Mouse (Mus musculus): ENCODE data around the gene Galnt13. TPM values are rescaled to one million over a fixed set of nuclear protein-coding genes. Genes with fewer than 3 reads are reported as not detected.
A peak's percentile ranks its signal among the peaks of the same experiment; 100 is the strongest.

The Galnt13 gene
- polyA plus RNA-seq (2015; fragmentation: Nextera tagmentation; extraction: Ambion mirVana) = 18.2 and 19.1 TPM in 2 replicates

- H3K4me1 ChIP-seq = peaks cover 13% of the 10 kb centered on the region
- peak within 1 kb of the TSS; percentile 83 for H3K4me2 ChIP-seq
- no peaks in the 10 kb centered on the region for H3K27me3 ChIP-seq (replicated peaks)
- no peaks in the 10 kb centered on the region for H3K36me3 ChIP-seq
- no peaks in the 10 kb centered on the region for H3K9me3 ChIP-seq (replicated peaks)
- peak; percentile 90 for ATAC-seq (ENCODE audit: low FRiP score)
- peak within 1 kb of the TSS; percentile 86 for H3K27ac ChIP-seq (replicated peaks)
- H3K9ac ChIP-seq (replicated peaks) = peak within 1 kb of the TSS; percentile 75
- peak within 1 kb of the TSS; percentile 67 for H3K4me3 ChIP-seq (replicated peaks)
- under 1% methylated on average over 77 of the region's 81 CpGs for WGBS
These were observed at the start of gene Galnt13 for GRCm38 (mm10) chr2:54435937-54436735. Gene Galnt13 (plus strand): TSS chr2:54436317.

GRCm38 (mm10) chr2:54431060-54431459 lies 5.1 kb upstream of the Galnt13 start:
- Histone ChIP-seq H3K36me3 (no peaks in the 10 kb centered on the region), H3K9me3 (replicated peaks) (no peaks in the 10 kb centered on the region), H3K27ac (replicated peaks) (no peak overlapping the region), H3K4me2 (no peak overlapping the region), H3K9ac (replicated peaks) (no peak overlapping the region), H3K4me1 (0 out of 2 replicates have a peak, but pooled peaks cover 2% of the 10 kb centered on the region), H3K27me3 (replicated peaks) (no peaks in the 10 kb centered on the region), H3K4me3 (replicated peaks) (no peak overlapping the region)
- ATAC-seq (ENCODE audit: low FRiP score) = no peak
- 54% methylated on average over 2 of the region's 2 CpGs for WGBS

- peak; percentile 4; the same call in 1 of the 2 replicates for ATAC-seq (ENCODE audit: low FRiP score)
- H3K4me3 ChIP-seq (replicated peaks) = peak overlapping the region; percentile 67
- H3K4me2 ChIP-seq = peak overlapping the region; percentile 83
- H3K9me3 ChIP-seq (replicated peaks) = no peaks in the 10 kb centered on the region
- H3K4me1 ChIP-seq = peaks cover 13% of the 10 kb centered on the region
- peak overlapping the region; percentile 86 for H3K27ac ChIP-seq (replicated peaks)
- no peaks in the 10 kb centered on the region for H3K36me3 ChIP-seq
- 38% methylated on average over 10 of the region's 10 CpGs for WGBS
- H3K27me3 ChIP-seq (replicated peaks) = no peaks in the 10 kb centered on the region
- H3K9ac ChIP-seq (replicated peaks) = peak overlapping the region; percentile 75
These were observed 737 bp upstream of the Galnt13 start for GRCm38 (mm10) chr2:54435380-54435779.

GRCm38 (mm10) chr2:54436736-54437500 lies 801 bp downstream of the Galnt13 start:
- Histone ChIP-seq H3K4me3 (replicated peaks) (peak overlapping the region; percentile 67), H3K27ac (replicated peaks) (peak overlapping the region; percentile 86), H3K4me1 (peaks cover 13% of the 10 kb centered on the region), H3K4me2 (peak overlapping the region; percentile 83), H3K36me3 (no peaks in the 10 kb centered on the region), H3K9ac (replicated peaks) (peak overlapping the region; percentile 75), H3K9me3 (replicated peaks) (no peaks in the 10 kb centered on the region), H3K27me3 (replicated peaks) (no peaks in the 10 kb centered on the region)
- WGBS = 2% methylated on average over 42 of the region's 42 CpGs
- peak; percentile 72 for ATAC-seq (ENCODE audit: low FRiP score)

GRCm38 (mm10) chr2:54437501-54437830 lies 1.3 kb downstream of the Galnt13 start:
- peaks cover 13% of the 10 kb centered on the region for H3K4me1 ChIP-seq

GRCm38 (mm10) chr2:54442734-54443500 lies 6.8 kb downstream of the Galnt13 start:
- no peak overlapping the region for H3K4me2 ChIP-seq
- H3K9me3 ChIP-seq (replicated peaks) = no peaks in the 10 kb centered on the region
- no peak for ATAC-seq (ENCODE audit: low FRiP score)
- no peaks in the 10 kb centered on the region for H3K27me3 ChIP-seq (replicated peaks)
- 70% methylated on average over 9 of the region's 9 CpGs for WGBS
- H3K36me3 ChIP-seq = no peaks in the 10 kb centered on the region
- no peak overlapping the region for H3K4me3 ChIP-seq (replicated peaks)
- no peak overlapping the region for H3K27ac ChIP-seq (replicated peaks)
- peaks cover 4% of the 10 kb centered on the region; the same call in 1 of the 2 replicates for H3K4me1 ChIP-seq
- no peak overlapping the region for H3K9ac ChIP-seq (replicated peaks)

More at GRCm38 (mm10) chr2:54437501-54437830, 1.3 kb downstream of the Galnt13 start:
- no peaks in the 10 kb centered on the region for H3K27me3 ChIP-seq (replicated peaks)
- under 1% methylated on average over 9 of the region's 9 CpGs for WGBS
- no peaks in the 10 kb centered on the region for H3K36me3 ChIP-seq
- peak overlapping the region; percentile 67 for H3K4me3 ChIP-seq (replicated peaks)
- peak overlapping the region; percentile 86 for H3K27ac ChIP-seq (replicated peaks)
- peak overlapping the region; percentile 83 for H3K4me2 ChIP-seq
- peak; percentile 31 for ATAC-seq (ENCODE audit: low FRiP score)
- H3K9me3 ChIP-seq (replicated peaks) = no peaks in the 10 kb centered on the region
- H3K9ac ChIP-seq (replicated peaks) = peak overlapping the region; percentile 75

GRCm38 (mm10) chr2:54483426-54483825 lies 47.3 kb downstream of the Galnt13 start:
- Histone ChIP-seq H3K9me3 (replicated peaks) (no peaks in the 10 kb centered on the region), H3K4me1 (no peaks in the 10 kb centered on the region), H3K4me3 (replicated peaks) (no peak overlapping the region), H3K27me3 (replicated peaks) (no peaks in the 10 kb centered on the region), H3K4me2 (no peak overlapping the region), H3K27ac (replicated peaks) (no peak overlapping the region), H3K9ac (replicated peaks) (no peak overlapping the region), H3K36me3 (no peaks in the 10 kb centered on the region)
- 51% methylated on average over 5 of the region's 5 CpGs for WGBS
- peak; percentile 28; the same call in 1 of the 2 replicates for ATAC-seq (ENCODE audit: low FRiP score)

- no peak for ATAC-seq (ENCODE audit: low FRiP score)
These were observed 86.9 kb downstream of the Galnt13 start for GRCm38 (mm10) chr2:54522989-54523388.

GRCm38 (mm10) chr2:54527073-54527472 lies 91.0 kb downstream of the Galnt13 start:
- H3K9ac ChIP-seq (replicated peaks) = no peak overlapping the region
- H3K36me3 ChIP-seq = no peaks in the 10 kb centered on the region
- no peak for ATAC-seq (ENCODE audit: low FRiP score)
- no peaks in the 10 kb centered on the region for H3K27me3 ChIP-seq (replicated peaks)
- WGBS = 81% methylated on average over 3 of the region's 3 CpGs
- H3K4me1 ChIP-seq = no peaks in the 10 kb centered on the region
- H3K27ac ChIP-seq (replicated peaks) = no peak overlapping the region
- H3K9me3 ChIP-seq (replicated peaks) = no peaks in the 10 kb centered on the region
- H3K4me2 ChIP-seq = no peak overlapping the region
- no peak overlapping the region for H3K4me3 ChIP-seq (replicated peaks)

More at GRCm38 (mm10) chr2:54522989-54523388, 86.9 kb downstream of the Galnt13 start:
- H3K4me2 ChIP-seq = no peak overlapping the region
- no peaks in the 10 kb centered on the region for H3K27me3 ChIP-seq (replicated peaks)
- no peak overlapping the region for H3K4me3 ChIP-seq (replicated peaks)
- 95% methylated on average over 3 of the region's 3 CpGs for WGBS
- H3K27ac ChIP-seq (replicated peaks) = no peak overlapping the region
- H3K4me1 ChIP-seq = no peaks in the 10 kb centered on the region
- H3K36me3 ChIP-seq = no peaks in the 10 kb centered on the region
- H3K9me3 ChIP-seq (replicated peaks) = no peaks in the 10 kb centered on the region
- no peak overlapping the region for H3K9ac ChIP-seq (replicated peaks)

GRCm38 (mm10) chr2:54558357-54559153 lies 122.4 kb downstream of the Galnt13 start:
- Histone ChIP-seq H3K27me3 (replicated peaks) (no peaks in the 10 kb centered on the region), H3K9ac (replicated peaks) (no peak overlapping the region), H3K27ac (replicated peaks) (no peak overlapping the region), H3K4me1 (no peaks in the 10 kb centered on the region), H3K4me3 (replicated peaks) (no peak overlapping the region), H3K9me3 (replicated peaks) (no peaks in the 10 kb centered on the region), H3K4me2 (no peak overlapping the region), H3K36me3 (no peaks in the 10 kb centered on the region)
- 80% methylated on average over 10 of the region's 10 CpGs for WGBS
- no peak for ATAC-seq (ENCODE audit: low FRiP score)

- H3K27me3 ChIP-seq (replicated peaks) = no peaks in the 10 kb centered on the region
- no peak overlapping the region for H3K4me3 ChIP-seq (replicated peaks)
- H3K36me3 ChIP-seq = no peaks in the 10 kb centered on the region
- H3K4me1 ChIP-seq = no peaks in the 10 kb centered on the region
- no peak overlapping the region for H3K27ac ChIP-seq (replicated peaks)
- no peak for ATAC-seq (ENCODE audit: low FRiP score)
- H3K4me2 ChIP-seq = no peak overlapping the region
- WGBS = 92% methylated on average over 3 of the region's 3 CpGs
- no peaks in the 10 kb centered on the region for H3K9me3 ChIP-seq (replicated peaks)
- no peak overlapping the region for H3K9ac ChIP-seq (replicated peaks)
These were observed 129.0 kb downstream of the Galnt13 start for GRCm38 (mm10) chr2:54565068-54565467.

Measured in neural tube, embryonic 15.5 days (tissue).